Mouse (Mus musculus): Measurements from ENCODE around the gene B4galnt2. TPM values are rescaled to one million over a fixed set of nuclear protein-coding genes. Genes with fewer than 3 reads are reported as not detected.

B4galnt2 gene
- polyA plus RNA-seq, 1 experiment from 2014 or later = 0.16 TPM

DNA sequence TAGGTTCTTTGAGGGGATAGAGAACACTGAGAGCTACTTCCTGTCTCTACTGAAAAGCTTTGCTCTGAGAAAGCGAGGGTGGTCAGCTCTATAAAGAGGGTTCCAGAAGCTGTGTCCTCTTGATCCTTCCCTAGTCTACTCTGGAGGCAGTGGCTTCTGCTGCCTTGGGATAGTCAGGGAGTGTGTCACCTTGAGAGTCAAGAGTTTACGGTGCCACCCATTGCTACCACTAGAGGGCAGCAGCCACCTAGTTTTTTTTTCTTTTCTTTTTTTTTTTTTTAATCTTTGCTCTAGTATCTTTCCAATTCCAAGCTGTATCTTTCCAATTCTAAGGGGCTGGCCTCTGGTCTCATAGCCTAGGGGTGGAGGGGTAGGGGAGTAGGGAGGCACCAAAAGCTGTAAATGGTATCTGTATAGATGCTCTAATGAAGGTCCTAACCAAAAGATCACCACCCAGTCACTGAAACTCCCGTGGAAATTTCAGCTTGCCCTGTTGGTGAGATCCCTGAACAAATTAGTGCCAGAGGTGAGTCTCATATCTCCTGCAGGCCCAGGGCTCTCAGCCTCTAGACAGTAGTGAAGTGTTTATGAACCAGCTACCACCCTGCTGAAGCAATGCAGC lies 87.1 kb downstream of the B4galnt2 start:
- peaks cover 42% of the 10 kb centered on the region for H3K4me1 ChIP-seq
- no peak overlapping the region for H3K4me3 ChIP-seq
- no peak overlapping the region for H3K27ac ChIP-seq (replicated peaks)
- peaks cover 94% of the 10 kb centered on the region for H3K27me3 ChIP-seq (replicated peaks; ENCODE audit: low read depth, poor library complexity, severe bottlenecking)
- DNase-seq (ENCODE audit: low spot score) = peak; percentile 72
- H3K36me3 ChIP-seq (replicated peaks) = no peaks in the 10 kb centered on the region
- 20% methylated on average over 3 of the region's 3 CpGs for WGBS
- no peaks in the 10 kb centered on the region for H3K9me3 ChIP-seq

DNA sequence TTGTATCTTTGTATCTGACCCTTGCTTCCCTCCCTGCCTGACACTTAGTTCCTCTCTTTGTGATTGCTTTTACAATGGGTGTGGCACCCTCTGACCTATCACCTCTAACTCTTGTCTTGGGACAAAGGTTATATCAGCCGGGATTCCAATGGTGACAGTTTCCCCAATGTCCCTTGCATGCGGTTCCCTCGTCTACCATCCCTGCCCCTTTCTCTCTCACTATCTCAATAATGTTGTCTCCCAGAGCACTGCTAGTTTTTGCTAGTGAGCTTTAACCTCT lies 87.6 kb downstream of the B4galnt2 start:
- 30% methylated on average over 3 of the region's 3 CpGs for WGBS
- DNase-seq (ENCODE audit: low spot score) = no peak

DNA sequence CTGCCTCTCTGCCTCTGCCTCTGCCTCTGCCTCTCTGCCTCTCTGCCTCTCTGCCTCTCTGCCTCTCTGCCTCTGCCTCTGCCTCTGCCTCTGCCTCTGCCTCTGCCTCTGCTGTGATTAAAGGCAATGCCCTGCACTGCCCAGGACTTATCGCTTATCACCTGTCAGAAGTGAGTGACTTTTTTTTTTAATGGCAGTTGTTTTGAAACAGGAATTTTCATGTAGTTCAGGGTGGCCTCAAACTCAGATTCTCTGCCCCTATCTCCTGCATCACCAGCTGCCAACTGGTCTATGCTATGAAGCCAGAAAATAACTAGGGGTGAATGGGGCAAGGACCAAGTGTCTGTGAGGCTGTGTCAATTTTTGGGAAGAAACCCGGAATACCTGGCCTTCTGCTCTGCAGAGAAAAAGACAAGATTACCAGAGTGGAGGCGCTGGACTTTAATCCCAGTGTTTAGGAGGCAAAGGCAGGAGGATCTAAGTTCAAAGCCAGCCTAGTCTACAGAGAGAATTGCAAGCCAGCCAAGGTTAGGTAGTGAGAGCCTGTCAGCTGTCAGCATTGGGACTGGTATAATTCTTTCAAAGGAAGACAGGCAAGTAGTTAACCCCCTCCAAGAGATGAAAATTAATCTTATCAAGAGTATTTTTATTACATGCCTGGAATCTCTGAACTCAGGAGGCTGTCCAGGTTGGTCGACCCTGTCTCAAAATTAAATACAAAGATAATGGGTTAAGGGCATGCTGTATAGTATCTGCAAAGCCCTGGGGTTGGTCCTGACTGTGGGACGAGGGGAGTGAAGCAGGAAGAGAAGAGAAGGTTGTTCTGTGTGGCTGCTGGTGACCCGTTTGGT lies 88.1 kb downstream of the B4galnt2 start:
- H3K9me3 ChIP-seq = no peaks in the 10 kb centered on the region

More for the DNA sequence above, 87.6 kb downstream of the B4galnt2 start:
- H3K27me3 ChIP-seq (replicated peaks; ENCODE audit: low read depth, poor library complexity, severe bottlenecking) = peaks cover 94% of the 10 kb centered on the region
- H3K4me1 ChIP-seq = peaks cover 39% of the 10 kb centered on the region
- H3K9me3 ChIP-seq = no peaks in the 10 kb centered on the region
- H3K36me3 ChIP-seq (replicated peaks) = no peaks in the 10 kb centered on the region
- H3K27ac ChIP-seq (replicated peaks) = no peak overlapping the region
- H3K4me3 ChIP-seq = no peak overlapping the region

DNA sequence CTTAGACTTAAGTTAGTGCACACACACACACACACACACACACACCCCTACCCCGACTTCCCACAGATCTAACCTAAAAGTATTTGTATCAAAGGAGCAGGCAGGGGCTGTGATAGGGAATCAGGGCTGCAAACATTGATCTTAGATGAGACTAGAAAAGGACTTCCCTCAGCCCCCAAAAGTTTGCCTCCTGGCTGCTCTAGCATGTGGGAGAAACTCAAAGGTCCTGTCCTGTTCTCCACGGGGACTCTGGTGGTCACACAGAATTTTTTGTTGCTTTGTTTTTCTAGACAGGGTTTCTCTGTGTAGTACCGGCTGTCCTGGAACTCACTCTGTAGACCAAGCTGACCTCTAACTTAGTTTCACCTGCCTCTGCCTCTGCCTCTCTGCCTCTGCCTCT lies 89.1 kb downstream of the B4galnt2 start:
- no peaks in the 10 kb centered on the region for H3K9me3 ChIP-seq
- WGBS = 50% methylated on average over 3 of the region's 3 CpGs
- H3K4me1 ChIP-seq = peaks cover 24% of the 10 kb centered on the region
- no peak for DNase-seq (ENCODE audit: low spot score)
- peaks cover 90% of the 10 kb centered on the region for H3K27me3 ChIP-seq (replicated peaks; ENCODE audit: low read depth, poor library complexity, severe bottlenecking)
- H3K36me3 ChIP-seq (replicated peaks) = no peaks in the 10 kb centered on the region
- peak overlapping the region; percentile 72; the same call in 1 of the 2 replicates for H3K4me3 ChIP-seq
- no peak overlapping the region for H3K27ac ChIP-seq (replicated peaks)

More for the DNA sequence above, 88.1 kb downstream of the B4galnt2 start:
- 62% methylated on average over 6 of the region's 6 CpGs for WGBS
- Histone ChIP-seq H3K4me1 (peaks cover 34% of the 10 kb centered on the region), H3K27ac (replicated peaks) (no peak overlapping the region), H3K27me3 (replicated peaks; ENCODE audit: low read depth, poor library complexity, severe bottlenecking) (peaks cover 94% of the 10 kb centered on the region), H3K4me3 (no peak overlapping the region), H3K36me3 (replicated peaks) (no peaks in the 10 kb centered on the region)
- no peak for DNase-seq (ENCODE audit: low spot score)

DNA sequence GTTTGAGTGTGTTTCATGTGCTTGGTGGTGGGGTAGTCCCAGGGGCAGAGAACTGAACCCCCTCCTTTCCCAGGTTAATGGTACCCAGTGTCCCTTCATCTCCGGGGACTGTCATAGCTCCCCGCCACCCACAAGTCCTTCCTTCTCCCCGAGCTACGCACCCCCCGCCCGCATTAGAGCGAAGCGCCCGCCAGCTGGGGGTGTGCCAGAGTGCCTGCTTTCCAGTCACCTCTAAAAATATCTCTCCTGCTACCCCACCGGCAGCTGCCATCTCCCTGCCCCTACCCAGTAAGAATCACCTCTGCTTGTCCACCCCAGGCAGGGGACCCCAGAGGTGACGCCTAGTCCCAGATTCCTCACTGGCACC lies 89.8 kb downstream of the B4galnt2 start:
- H3K9me3 ChIP-seq = no peaks in the 10 kb centered on the region
- peak overlapping the region; percentile 82; the same call in 1 of the 2 replicates for H3K27ac ChIP-seq (replicated peaks)
- peaks cover 18% of the 10 kb centered on the region for H3K4me1 ChIP-seq
- WGBS = 2% methylated on average over 11 of the region's 11 CpGs
- no peaks in the 10 kb centered on the region for H3K36me3 ChIP-seq (replicated peaks)
- DNase-seq (ENCODE audit: low spot score) = no peak
- peak overlapping the region; percentile 72 for H3K4me3 ChIP-seq
- peaks cover 82% of the 10 kb centered on the region for H3K27me3 ChIP-seq (replicated peaks; ENCODE audit: low read depth, poor library complexity, severe bottlenecking)

DNA sequence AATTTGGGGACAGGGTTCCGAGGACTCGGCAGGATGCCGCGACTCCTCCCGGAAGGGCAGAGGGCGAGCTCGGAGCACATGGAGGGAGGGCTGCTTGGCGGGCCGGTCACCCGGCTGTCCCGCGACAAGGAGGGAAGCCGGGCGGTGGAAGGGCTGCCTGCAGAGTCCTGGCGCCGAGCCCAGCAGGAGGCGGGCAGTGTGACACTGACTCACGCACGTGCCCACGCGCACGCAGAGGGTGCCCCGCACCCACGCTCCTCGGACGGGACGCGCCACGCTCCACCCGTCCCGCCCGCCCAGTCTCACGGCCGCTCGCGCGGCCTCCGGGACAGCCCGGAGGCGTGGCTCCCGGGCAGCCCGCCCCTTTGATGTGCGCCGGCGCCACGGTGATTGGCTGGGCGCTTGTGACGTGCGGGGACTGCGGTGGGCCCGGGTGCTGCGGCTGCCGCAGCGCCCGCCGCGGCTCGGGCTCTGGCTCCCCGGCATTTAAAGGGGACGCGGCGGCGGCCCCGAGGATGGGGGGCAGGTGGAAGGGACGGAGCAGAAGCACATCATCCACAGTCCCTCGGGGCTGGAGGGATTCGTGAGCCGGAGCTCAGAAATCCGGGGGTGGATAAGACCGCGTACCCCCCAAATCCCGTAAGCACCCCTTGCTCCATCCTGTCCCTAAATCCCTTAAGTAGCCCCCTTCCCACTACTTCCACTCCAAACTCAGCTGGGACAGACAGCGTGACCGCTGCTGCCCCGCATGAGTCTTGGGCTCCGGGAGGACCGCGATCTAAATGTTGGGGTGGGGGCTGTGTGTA lies 90.4 kb downstream of the B4galnt2 start, which contains the start of gene Phospho1:
TSS of gene Phospho1 (plus strand) at position 429 of the 806 bp plus-strand sequence.
- peak; percentile 95 for DNase-seq (ENCODE audit: low spot score)
- H3K4me1 ChIP-seq = peaks cover 18% of the 10 kb centered on the region
- no peaks in the 10 kb centered on the region for H3K9me3 ChIP-seq
- H3K36me3 ChIP-seq (replicated peaks) = no peaks in the 10 kb centered on the region
- peaks cover 76% of the 10 kb centered on the region for H3K27me3 ChIP-seq (replicated peaks; ENCODE audit: low read depth, poor library complexity, severe bottlenecking)
- H3K27ac ChIP-seq (replicated peaks) = peak within 1 kb of the TSS; percentile 82
- under 1% methylated on average over 78 of the region's 78 CpGs for WGBS
- H3K4me3 ChIP-seq = peak within 1 kb of the TSS; percentile 72

DNA sequence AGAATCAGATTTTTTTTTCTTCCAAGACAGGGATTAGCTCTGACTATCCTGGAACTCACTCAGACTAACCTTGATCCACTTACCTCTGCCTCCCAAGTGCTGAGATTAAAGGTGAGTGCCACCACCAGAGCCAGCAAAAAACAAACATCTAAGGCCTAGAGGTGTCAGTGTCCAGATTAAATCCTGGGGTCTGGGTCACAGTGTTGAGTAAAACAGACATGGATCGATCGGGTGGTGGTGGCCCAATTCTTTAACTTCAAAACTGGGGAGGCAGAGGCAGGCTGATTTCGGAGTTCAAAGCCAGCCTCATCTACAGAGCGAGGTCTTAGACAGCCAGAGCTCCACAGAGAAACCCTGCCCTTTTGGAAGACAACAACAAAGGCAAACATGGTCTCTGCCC lies 92.3 kb downstream of the B4galnt2 start:
- no peak for DNase-seq (ENCODE audit: low spot score)
- WGBS = 92% methylated on average over 4 of the region's 4 CpGs
- Histone ChIP-seq H3K9me3 (no peaks in the 10 kb centered on the region), H3K36me3 (replicated peaks) (no peaks in the 10 kb centered on the region), H3K27me3 (replicated peaks; ENCODE audit: low read depth, poor library complexity, severe bottlenecking) (peaks cover 58% of the 10 kb centered on the region), H3K4me1 (peaks cover 18% of the 10 kb centered on the region), H3K27ac (replicated peaks) (no peak overlapping the region), H3K4me3 (no peak overlapping the region)

DNA sequence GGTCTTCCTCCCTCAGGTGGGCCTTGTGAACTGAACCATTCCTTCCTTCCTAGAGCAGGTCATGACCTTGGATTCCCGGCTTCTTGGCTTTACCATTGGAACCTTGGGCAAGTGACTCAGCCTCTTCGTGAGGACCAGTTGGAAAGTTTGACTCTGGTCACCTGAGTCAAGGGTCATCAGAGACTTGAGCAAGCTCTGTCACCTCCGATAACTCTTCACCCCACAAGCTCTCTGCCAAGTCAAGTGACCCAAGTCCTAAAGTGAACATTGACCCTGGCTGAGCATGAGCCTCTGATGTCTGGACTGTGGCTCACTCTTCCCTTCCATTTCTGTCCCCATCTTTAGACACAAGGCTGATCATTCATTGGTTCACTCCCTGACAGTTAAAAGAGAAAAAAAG lies 93.2 kb downstream of the B4galnt2 start:
- no peak overlapping the region for H3K27ac ChIP-seq (replicated peaks)
- no peak overlapping the region for H3K4me3 ChIP-seq
- peaks cover 48% of the 10 kb centered on the region for H3K27me3 ChIP-seq (replicated peaks; ENCODE audit: low read depth, poor library complexity, severe bottlenecking)
- peaks cover 18% of the 10 kb centered on the region for H3K4me1 ChIP-seq
- 86% methylated on average over 3 of the region's 3 CpGs for WGBS
- H3K36me3 ChIP-seq (replicated peaks) = no peaks in the 10 kb centered on the region
- no peaks in the 10 kb centered on the region for H3K9me3 ChIP-seq
- DNase-seq (ENCODE audit: low spot score) = no peak

DNA sequence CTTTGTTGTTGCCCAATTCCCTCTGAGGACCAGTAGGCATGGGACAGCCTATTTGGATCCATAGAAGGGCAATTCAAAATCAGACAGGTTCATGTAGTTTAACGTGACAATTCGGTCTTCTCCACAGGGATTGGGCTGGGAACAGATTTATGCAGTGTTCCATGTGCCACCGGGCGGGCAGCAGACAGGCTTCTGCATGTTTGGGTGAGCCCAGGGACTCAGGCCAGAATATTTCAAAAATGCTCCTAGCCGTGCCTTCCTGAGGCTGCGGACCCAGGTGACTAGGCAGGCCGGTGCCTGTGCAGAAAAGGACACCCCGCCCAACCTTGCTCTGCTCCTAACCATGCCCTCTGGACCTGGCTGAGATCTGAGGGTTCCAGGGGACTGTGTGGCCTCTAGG lies 95.6 kb downstream of the B4galnt2 start:
- Histone ChIP-seq H3K36me3 (replicated peaks) (no peaks in the 10 kb centered on the region), H3K4me1 (peaks cover 8% of the 10 kb centered on the region), H3K27ac (replicated peaks) (no peak overlapping the region), H3K27me3 (replicated peaks; ENCODE audit: low read depth, poor library complexity, severe bottlenecking) (peaks cover 28% of the 10 kb centered on the region), H3K4me3 (no peak overlapping the region), H3K9me3 (no peaks in the 10 kb centered on the region)
- no peak for DNase-seq (ENCODE audit: low spot score)
- WGBS = 82% methylated on average over 8 of the region's 8 CpGs

Small RNA genes within 50 kb of the gene (microRNA-seq; reads per million reads assigned to microRNA genes)
- gene Mir3063 = 4.0 reads per million, percentile 8 among the genes with 10 or more reads in this experiment

Other genes starting within 250 kb of the B4galnt2 start
- 309 and 312 TPM in 2 replicates for gene Phb, start 247.9 kb downstream of the B4galnt2 start, polyA plus RNA-seq (2016; fragmentation: Nextera tagmentation; extraction: Ambion mirVana)
- gene Zfp652, start 202.2 kb downstream of the B4galnt2 start, polyA plus RNA-seq (2016; fragmentation: Nextera tagmentation; extraction: Ambion mirVana) = 19.5 and 20.3 TPM in 2 replicates
- 1.9 and 2.2 TPM in 2 replicates for gene B130006D01Rik, start 191.3 kb downstream of the B4galnt2 start, polyA plus RNA-seq (2016; fragmentation: Nextera tagmentation; extraction: Ambion mirVana)
- not detected in 2 replicates for gene Phospho1, start 90.4 kb downstream of the B4galnt2 start, polyA plus RNA-seq (2016; fragmentation: Nextera tagmentation; extraction: Ambion mirVana)
- 9.5 and 10.0 TPM in 2 replicates for gene Gngt2, start 77.7 kb downstream of the B4galnt2 start, polyA plus RNA-seq (2016; fragmentation: Nextera tagmentation; extraction: Ambion mirVana)
- 3.7 and 4.1 TPM in 2 replicates for gene Abi3, start 72.4 kb downstream of the B4galnt2 start, polyA plus RNA-seq (2016; fragmentation: Nextera tagmentation; extraction: Ambion mirVana)
- gene Igf2bp1, start 91.0 kb upstream of the B4galnt2 start, polyA plus RNA-seq (2016; fragmentation: Nextera tagmentation; extraction: Ambion mirVana) = 173 and 197 TPM in 2 replicates
- gene Gip, start 109.7 kb upstream of the B4galnt2 start, polyA plus RNA-seq (2016; fragmentation: Nextera tagmentation; extraction: Ambion mirVana) = not detected in 2 replicates
- 106 and 107 TPM in 2 replicates for gene Snf8, start 120.0 kb upstream of the B4galnt2 start, polyA plus RNA-seq (2016; fragmentation: Nextera tagmentation; extraction: Ambion mirVana)
- gene Ube2z, start 150.5 kb upstream of the B4galnt2 start, polyA plus RNA-seq (2016; fragmentation: Nextera tagmentation; extraction: Ambion mirVana) = 34.3 and 35.2 TPM in 2 replicates
- gene Atp5g1, start 160.8 kb upstream of the B4galnt2 start, polyA plus RNA-seq (2016; fragmentation: Nextera tagmentation; extraction: Ambion mirVana) = 596 and 634 TPM in 2 replicates
- not detected in 2 replicates for gene Calcoco2, start 197.1 kb upstream of the B4galnt2 start, polyA plus RNA-seq (2016; fragmentation: Nextera tagmentation; extraction: Ambion mirVana)
- gene Ttll6, start 218.9 kb upstream of the B4galnt2 start, polyA plus RNA-seq (2016; fragmentation: Nextera tagmentation; extraction: Ambion mirVana) = not detected in 2 replicates